Mouse (Mus musculus) bone marrow macrophage, adult 2 months (primary cell): ENCODE data around the gene Pcdh7. TPM values are rescaled to one million over a fixed set of nuclear protein-coding genes. Genes with fewer than 3 reads are reported as not detected.

ENCODE experiments used
- H3K27ac ChIP-seq: 2 replicates; pipeline ENCODE4 v1.5.1; 2012; ENCODE audit warnings: low read depth, low read length; ENCODE audit not compliant: insufficient read depth
- H3K4me1 ChIP-seq: 2 replicates; pipeline ENCODE4 v1.6.1; 2012; ENCODE audit warnings: low read length; ENCODE audit not compliant: control insufficient read depth, insufficient read depth
- H3K4me3 ChIP-seq: 2 replicates; pipeline ENCODE4 v1.5.1; 2012; ENCODE audit warnings: mild to moderate bottlenecking, low read length, moderate library complexity; ENCODE audit not compliant: insufficient read depth
- CTCF ChIP-seq: IDR thresholded peaks from 2 replicates; pipeline ENCODE4 v1.5.1; 2012; ENCODE audit warnings: low read depth, mild to moderate bottlenecking, low read length, moderate library complexity
- POLR2A ChIP-seq: IDR thresholded peaks from 2 replicates; pipeline ENCODE4 v1.6.1; 2012; ENCODE audit warnings: mild to moderate bottlenecking, low read depth, low read length, borderline replicate concordance
- polyA plus RNA-seq: library from polyadenylated mRNA; stranded (reverse); fragments of >200 nt; gene quantifications from 2 replicates; pipeline ENCODE4 v1.2.4, GENCODE M21; 2012; ENCODE audit not compliant: missing spikeins, insufficient read depth, insufficient read length

Gene Pcdh7
- polyA plus RNA-seq, 1 experiment, result 4.2 TPM

- Histone ChIP-seq H3K4me3 (peak overlapping the region; percentile 76), H3K27ac (no peak overlapping the region; the same call in 1 of the 2 replicates), H3K4me1 (peaks cover 9% of the 10 kb centered on the region)
- TF ChIP-seq CTCF (no peak), POLR2A (no peak)
These were observed 1.3 kb downstream of the Pcdh7 start for GRCm38 (mm10) chr5:57718876-57719593.

GRCm38 (mm10) chr5:57719594-57720185, 1.9 kb downstream of the Pcdh7 start:
- H3K4me3 ChIP-seq, result peak overlapping the region; percentile 76
- H3K27ac ChIP-seq, result no peak overlapping the region
- no peak for TF ChIP-seq CTCF
- TF ChIP-seq POLR2A, result no peak
- H3K4me1 ChIP-seq, result peaks cover 9% of the 10 kb centered on the region

- TF ChIP-seq POLR2A, result no peak
- no peak for TF ChIP-seq CTCF
- peak overlapping the region; percentile 76 for H3K4me3 ChIP-seq
These were observed 2.6 kb downstream of the Pcdh7 start for GRCm38 (mm10) chr5:57720206-57720880.

GRCm38 (mm10) chr5:57721148-57721712, 3.5 kb downstream of the Pcdh7 start:
- Histone ChIP-seq H3K4me1 (peaks cover 12% of the 10 kb centered on the region), H3K4me3 (peak overlapping the region; percentile 76), H3K27ac (no peak overlapping the region)
- TF ChIP-seq CTCF (no peak), POLR2A (no peak)

More at GRCm38 (mm10) chr5:57720206-57720880, 2.6 kb downstream of the Pcdh7 start:
- Histone ChIP-seq H3K4me1 (peaks cover 12% of the 10 kb centered on the region), H3K27ac (no peak overlapping the region)

GRCm38 (mm10) chr5:57721927-57722326, 4.2 kb downstream of the Pcdh7 start:
- H3K4me1 ChIP-seq, result peaks cover 12% of the 10 kb centered on the region
- H3K27ac ChIP-seq, result no peak overlapping the region
- peak overlapping the region; percentile 76 for H3K4me3 ChIP-seq
- TF ChIP-seq CTCF, result no peak
- TF ChIP-seq POLR2A, result no peak

GRCm38 (mm10) chr5:57733451-57733850, 15.7 kb downstream of the Pcdh7 start:
- no peaks in the 10 kb centered on the region for H3K4me1 ChIP-seq
- TF ChIP-seq POLR2A (no peak), CTCF (no peak)

GRCm38 (mm10) chr5:57735723-57736122, 18.0 kb downstream of the Pcdh7 start:
- H3K27ac ChIP-seq, result no peak overlapping the region
- no peak for TF ChIP-seq POLR2A
- no peak for TF ChIP-seq CTCF
- H3K4me3 ChIP-seq, result no peak overlapping the region
- no peaks in the 10 kb centered on the region for H3K4me1 ChIP-seq

More at GRCm38 (mm10) chr5:57733451-57733850, 15.7 kb downstream of the Pcdh7 start:
- H3K4me3 ChIP-seq, result no peak overlapping the region
- H3K27ac ChIP-seq, result no peak overlapping the region

GRCm38 (mm10) chr5:57742924-57743323, 25.2 kb downstream of the Pcdh7 start:
- Histone ChIP-seq H3K4me1 (no peaks in the 10 kb centered on the region), H3K27ac (no peak overlapping the region), H3K4me3 (no peak overlapping the region)
- TF ChIP-seq POLR2A, result no peak
- no peak for TF ChIP-seq CTCF

- Histone ChIP-seq H3K4me3 (no peak overlapping the region), H3K27ac (no peak overlapping the region), H3K4me1 (no peaks in the 10 kb centered on the region)
- TF ChIP-seq CTCF, result no peak
- TF ChIP-seq POLR2A, result no peak
These were observed 26.3 kb downstream of the Pcdh7 start for GRCm38 (mm10) chr5:57743956-57744661.
